Mouse (Mus musculus): ENCODE results near the gene Tmem50b. TPM values are rescaled to one million over a fixed set of nuclear protein-coding genes. Genes with fewer than 3 reads are reported as not detected.

Tmem50b gene
- polyA plus RNA-seq, 1 experiment from 2014 or later: 57.4 TPM

- H3K9me3 ChIP-seq (replicated peaks): peaks cover 4% of the 10 kb centered on the region; the same call in 1 of the 2 replicates
- no peaks in the 10 kb centered on the region for H3K36me3 ChIP-seq
- ATAC-seq (ENCODE audit: insufficient number of reproducible peaks, low FRiP score): no peak
- H3K4me2 ChIP-seq: no peak overlapping the region
- H3K4me3 ChIP-seq: no peak overlapping the region
- H3K27me3 ChIP-seq (replicated peaks): no peaks in the 10 kb centered on the region
- no peak overlapping the region for H3K9ac ChIP-seq
- no peak overlapping the region for H3K27ac ChIP-seq (ENCODE audit: poor library complexity, severe bottlenecking)
- WGBS: 92% methylated on average over 6 of the region's 6 CpGs
- 0 out of 2 replicates have a peak, but pooled peaks cover 7% of the 10 kb centered on the region for H3K4me1 ChIP-seq (replicated peaks)
These were observed 71.3 kb downstream of the Tmem50b start for GRCm38 (mm10) chr16:91526274-91526673.

Small RNA genes lying within 50 kb of the gene (microRNA-seq; reads per million reads assigned to microRNA genes)
- gene Mir6367: not detected

Other genes with a start within 250 kb of the Tmem50b start
- 51.3 and 52.2 TPM in 2 replicates for gene Ifnar2, start 225.0 kb downstream of the Tmem50b start, polyA plus RNA-seq (2016; fragmentation: Nextera tagmentation; extraction: Ambion mirVana)
- not detected in 2 replicates for gene Gm21970, start 206.1 kb downstream of the Tmem50b start, polyA plus RNA-seq (2016; fragmentation: Nextera tagmentation; extraction: Ambion mirVana)
- 40.1 and 42.6 TPM in 2 replicates for gene Il10rb, start 191.6 kb downstream of the Tmem50b start, polyA plus RNA-seq (2016; fragmentation: Nextera tagmentation; extraction: Ambion mirVana)
- gene Ifnar1, start 112.6 kb downstream of the Tmem50b start, polyA plus RNA-seq (2016; fragmentation: Nextera tagmentation; extraction: Ambion mirVana): 40.0 and 40.1 TPM in 2 replicates
- gene Ifngr2, start 50.7 kb downstream of the Tmem50b start, polyA plus RNA-seq (2016; fragmentation: Nextera tagmentation; extraction: Ambion mirVana): 99.4 and 110 TPM in 2 replicates
- gene Dnajc28, start 21.2 kb upstream of the Tmem50b start, polyA plus RNA-seq (2016; fragmentation: Nextera tagmentation; extraction: Ambion mirVana): 3.5 and 3.8 TPM in 2 replicates
- 87.4 and 90.7 TPM in 2 replicates for gene Gart, start 49.2 kb upstream of the Tmem50b start, polyA plus RNA-seq (2016; fragmentation: Nextera tagmentation; extraction: Ambion mirVana)
- 97.8 and 103 TPM in 2 replicates for gene Son, start 49.7 kb upstream of the Tmem50b start, polyA plus RNA-seq (2016; fragmentation: Nextera tagmentation; extraction: Ambion mirVana)
- 20.9 and 22.5 TPM in 2 replicates for gene Donson, start 91.0 kb upstream of the Tmem50b start, polyA plus RNA-seq (2016; fragmentation: Nextera tagmentation; extraction: Ambion mirVana)
- 48.2 and 54.5 TPM in 2 replicates for gene Cryzl1, start 131.2 kb upstream of the Tmem50b start, polyA plus RNA-seq (2016; fragmentation: Nextera tagmentation; extraction: Ambion mirVana)
- gene Itsn1, start 131.5 kb upstream of the Tmem50b start, polyA plus RNA-seq (2016; fragmentation: Nextera tagmentation; extraction: Ambion mirVana): 29.7 and 31.2 TPM in 2 replicates